Mouse (Mus musculus) heart, embryonic 11.5 days (tissue): ENCODE results near the gene Lamb1. TPM values are rescaled to one million over a fixed set of nuclear protein-coding genes. Genes with fewer than 3 reads are reported as not detected.

Experiments used
- ATAC-seq: fragments of 200-750 bp; cut with Nextera tagmentation; replicated peaks from 2 replicates; pipeline ENCODE4 v1.8.0; 2017; ENCODE audit warnings: moderate library complexity; ENCODE audit not compliant: insufficient number of reproducible peaks, low FRiP score, low TSS enrichment
- H3K27ac ChIP-seq: fragments of 300-500 bp; sonication (generic); 2 replicates; pipeline ENCODE4 v1.5.1; 2014; ENCODE audit warnings: mild to moderate bottlenecking, low read depth, low read length
- H3K27me3 ChIP-seq: fragments of 300-500 bp; sonication (generic); 2 replicates; pipeline ENCODE4 v1.6.1; 2014; ENCODE audit warnings: mild to moderate bottlenecking, low read length, mixed read lengths; ENCODE audit not compliant: control insufficient read depth, insufficient read depth
- H3K36me3 ChIP-seq: fragments of 300-500 bp; sonication (generic); 2 replicates; pipeline ENCODE4 v1.6.1; 2014; ENCODE audit warnings: mild to moderate bottlenecking, low read length, moderate library complexity, mixed read lengths; ENCODE audit not compliant: control insufficient read depth, insufficient read depth
- H3K4me1 ChIP-seq: fragments of 300-500 bp; sonication (generic); 2 replicates; pipeline ENCODE4 v1.6.1; 2014; ENCODE audit warnings: low read length; ENCODE audit not compliant: control insufficient read depth, insufficient read depth
- H3K4me2 ChIP-seq: fragments of 300-500 bp; sonication (generic); 2 replicates; pipeline ENCODE4 v1.6.1; 2014; ENCODE audit warnings: mild to moderate bottlenecking, moderate library complexity
- H3K4me3 ChIP-seq: fragments of 300-500 bp; sonication (generic); 2 replicates; pipeline ENCODE4 v1.5.1; 2014; ENCODE audit warnings: low read depth, low read length
- H3K9ac ChIP-seq: fragments of 300-500 bp; sonication (generic); 2 replicates; pipeline ENCODE4 v1.6.1; 2014; ENCODE audit warnings: mild to moderate bottlenecking, low read depth, low read length, moderate library complexity
- H3K9me3 ChIP-seq: fragments of 300-500 bp; sonication (generic); replicated peaks from 2 replicates; pipeline ENCODE4 v1.6.1; 2016; ENCODE audit warnings: low read length; ENCODE audit not compliant: control insufficient read depth
- WGBS: fragments of 180-500 bp; shearing (Covaris S2); extraction: QIAGEN DNeasy Blood & Tissue Kit; methylation state at CpG from one replicate; pipeline ENCODE4 v1.1.7; 2014; ENCODE audit not compliant: insufficient replicate concordance; 5-methylcytosine and 5-hydroxymethylcytosine counted together
- polyA plus RNA-seq: library from polyadenylated mRNA; unstranded; fragments of >200 nt; fragmentation: Nextera tagmentation; extraction: Ambion mirVana; gene quantifications from 2 replicates; pipeline ENCODE4 v1.2.1, GENCODE M21; 2014

Gene Lamb1
- polyA plus RNA-seq, 1 experiment from 2014 or later: 67.4 TPM

GRCm38 (mm10) chr12:31232635-31233034 is 32.4 kb upstream of the Lamb1 start:
- H3K9ac ChIP-seq: no peak overlapping the region
- H3K9me3 ChIP-seq: no peaks in the 10 kb centered on the region
- no peak overlapping the region for H3K4me3 ChIP-seq
- 68% methylated on average over 1 of the region's 1 CpGs for WGBS
- no peaks in the 10 kb centered on the region for H3K36me3 ChIP-seq
- no peaks in the 10 kb centered on the region for H3K27me3 ChIP-seq
- H3K4me1 ChIP-seq: peaks cover 15% of the 10 kb centered on the region
- H3K27ac ChIP-seq: no peak overlapping the region
- ATAC-seq: no peak
- no peak overlapping the region for H3K4me2 ChIP-seq

- 87% methylated on average over 6 of the region's 6 CpGs for WGBS
- H3K4me2 ChIP-seq: no peak overlapping the region
- H3K9me3 ChIP-seq: no peaks in the 10 kb centered on the region
Measured at GRCm38 (mm10) chr12:31235018-31235417, 30.0 kb upstream of the Lamb1 start.

GRCm38 (mm10) chr12:31236861-31237595 is 28.0 kb upstream of the Lamb1 start:
- Histone ChIP-seq H3K9me3 (no peaks in the 10 kb centered on the region), H3K4me1 (peaks cover 15% of the 10 kb centered on the region), H3K27ac (no peak overlapping the region), H3K4me3 (no peak overlapping the region), H3K27me3 (no peaks in the 10 kb centered on the region), H3K4me2 (no peak overlapping the region), H3K36me3 (no peaks in the 10 kb centered on the region), H3K9ac (no peak overlapping the region)
- ATAC-seq: no peak
- 66% methylated on average over 12 of the region's 12 CpGs for WGBS

More at GRCm38 (mm10) chr12:31235018-31235417, 30.0 kb upstream of the Lamb1 start:
- Histone ChIP-seq H3K9ac (no peak overlapping the region), H3K36me3 (no peaks in the 10 kb centered on the region), H3K4me3 (no peak overlapping the region), H3K27ac (no peak overlapping the region), H3K4me1 (peaks cover 19% of the 10 kb centered on the region), H3K27me3 (no peaks in the 10 kb centered on the region)
- no peak for ATAC-seq

- Histone ChIP-seq H3K4me2 (no peak overlapping the region), H3K4me3 (no peak overlapping the region), H3K27ac (no peak overlapping the region), H3K9me3 (no peaks in the 10 kb centered on the region), H3K4me1 (peaks cover 12% of the 10 kb centered on the region), H3K36me3 (no peaks in the 10 kb centered on the region), H3K9ac (no peak overlapping the region), H3K27me3 (no peaks in the 10 kb centered on the region)
- no peak for ATAC-seq
- 68% methylated on average over 3 of the region's 3 CpGs for WGBS
Measured at GRCm38 (mm10) chr12:31239031-31239583, 25.9 kb upstream of the Lamb1 start.

GRCm38 (mm10) chr12:31239798-31240197 is 25.2 kb upstream of the Lamb1 start:
- Histone ChIP-seq H3K4me1 (peaks cover 12% of the 10 kb centered on the region), H3K36me3 (no peaks in the 10 kb centered on the region), H3K9me3 (no peaks in the 10 kb centered on the region), H3K4me3 (no peak overlapping the region), H3K4me2 (no peak overlapping the region), H3K27me3 (no peaks in the 10 kb centered on the region), H3K27ac (no peak overlapping the region), H3K9ac (no peak overlapping the region)
- 30% methylated on average over 4 of the region's 4 CpGs for WGBS
- no peak for ATAC-seq

GRCm38 (mm10) chr12:31240470-31240869 is 24.6 kb upstream of the Lamb1 start, which contains the start of gene Gm6993:
Gene Gm6993, plus strand, starts transcription at chr12:31240770.
- no peaks in the 10 kb centered on the region for H3K27me3 ChIP-seq
- no peak within 1 kb of the TSS for H3K27ac ChIP-seq
- no peak within 1 kb of the TSS for H3K4me2 ChIP-seq
- H3K36me3 ChIP-seq: no peaks in the 10 kb centered on the region
- WGBS: 81% methylated on average over 5 of the region's 5 CpGs
- peaks cover 12% of the 10 kb centered on the region for H3K4me1 ChIP-seq
- H3K9ac ChIP-seq: no peak within 1 kb of the TSS
- H3K9me3 ChIP-seq: no peaks in the 10 kb centered on the region
- no peak within 1 kb of the TSS for H3K4me3 ChIP-seq
- no peak for ATAC-seq

GRCm38 (mm10) chr12:31241595-31242342 is 23.3 kb upstream of the Lamb1 start:
- no peaks in the 10 kb centered on the region for H3K27me3 ChIP-seq
- no peak overlapping the region for H3K4me3 ChIP-seq
- no peak overlapping the region for H3K27ac ChIP-seq
- no peaks in the 10 kb centered on the region for H3K9me3 ChIP-seq
- peaks cover 9% of the 10 kb centered on the region for H3K4me1 ChIP-seq
- 72% methylated on average over 6 of the region's 6 CpGs for WGBS
- H3K36me3 ChIP-seq: no peaks in the 10 kb centered on the region
- H3K4me2 ChIP-seq: no peak overlapping the region
- H3K9ac ChIP-seq: no peak overlapping the region
- ATAC-seq: no peak

- 66% methylated on average over 2 of the region's 2 CpGs for WGBS
- ATAC-seq: no peak
- no peaks in the 10 kb centered on the region for H3K9me3 ChIP-seq
- H3K27ac ChIP-seq: no peak overlapping the region
- no peaks in the 10 kb centered on the region for H3K36me3 ChIP-seq
- no peak overlapping the region for H3K9ac ChIP-seq
- H3K4me1 ChIP-seq: peaks cover 14% of the 10 kb centered on the region
- no peak overlapping the region for H3K4me3 ChIP-seq
- no peaks in the 10 kb centered on the region for H3K27me3 ChIP-seq
- no peak overlapping the region for H3K4me2 ChIP-seq
Measured at GRCm38 (mm10) chr12:31244001-31244400, 21.0 kb upstream of the Lamb1 start.
